ENCODE assay signal across 10 mouse cellular contexts in the genomic region with DNA sequence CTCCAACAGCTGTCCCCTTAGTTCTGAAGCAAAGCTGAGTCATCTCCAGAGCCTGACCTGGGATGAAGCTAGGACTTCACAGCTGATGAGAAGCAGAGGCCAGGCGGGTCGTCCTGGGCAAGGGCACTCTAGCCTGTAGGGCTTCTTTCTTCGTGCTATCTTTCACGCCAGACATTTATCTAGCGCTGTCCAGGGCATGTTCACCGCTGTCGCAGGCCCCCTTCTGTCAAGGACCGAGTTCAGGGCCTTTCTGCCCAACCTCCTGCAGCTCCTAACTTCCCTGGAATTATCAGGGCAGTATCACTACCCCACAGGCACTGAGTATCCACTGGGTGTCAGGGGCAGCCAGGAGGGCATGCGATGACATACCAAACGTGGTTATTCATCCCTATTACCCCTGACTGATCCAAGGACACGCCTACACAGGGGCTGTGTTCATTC. TPM values are rescaled to one million over a fixed set of nuclear protein-coding genes. Genes with fewer than 3 reads are reported as not detected.
A peak's percentile ranks its signal among the peaks of the same experiment; 100 is the strongest.
DNase-seq lines count a peak whose midpoint lies in the region; ATAC-seq and TF ChIP-seq lines count a peak whose summit lies in the region.
"Had no signal": no experiment of that assay in that cellular context is flagged by ENCODE, and none has a peak within 500 bp of the region (broad histone marks: within the 10 kb centered on the region; RNA-seq: fewer than 3 reads in every experiment).

No protein-coding gene starts in this region.

- peak overlapping the region; percentile 89 for H3K4me3 ChIP-seq in gastrocnemius, adult 2 months
- no peak overlapping the region for H3K4me3 ChIP-seq in neural tube, embryonic 12.5 days
- H3K4me3 ChIP-seq: hindbrain, embryonic 10.5 days had no signal

- peak overlapping the region; percentile 14; the same call in 1 of the 2 replicates for H3K4me2 ChIP-seq in neural tube, embryonic 12.5 days (replicated peaks)

- no peaks in the 10 kb centered on the region for H3K9me3 ChIP-seq in neural tube, embryonic 12.5 days
- H3K9me3 ChIP-seq: hindbrain, embryonic 10.5 days had no signal

- no peak for ATAC-seq in neural tube, embryonic 12.5 days (ENCODE audit: low FRiP score, low read depth)
- ATAC-seq in granulocyte monocyte progenitor cell, adult 5-6 weeks (replicated peaks; ENCODE audit: poor library complexity, severe bottlenecking) = no peak

- H3K9ac ChIP-seq in neural tube, embryonic 12.5 days = no peak overlapping the region

- WGBS in neural tube, embryonic 12.5 days = 82% methylated on average over 11 of the region's 11 CpGs

- intact Hi-C loops in gastrocnemius, adult 2 months (cut with DNase I) = loop anchor here (10.0 kb wide), 3 partner anchors 56 to 236 kb away; no protein-coding TSS in a partner anchor
- intact Hi-C loops in gastrocnemius, postnatal 14 days (cut with DNase I; ENCODE audit: low total_unique reads) = no loop called here

- H3K36me3 ChIP-seq in neural tube, embryonic 12.5 days = no peaks in the 10 kb centered on the region
- H3K36me3 ChIP-seq: hindbrain, embryonic 10.5 days had no signal

- no peak for DNase-seq in gastrocnemius, adult 2 months
- no peak for DNase-seq in gastrocnemius, postnatal 14 days
- no peak for DNase-seq in neural tube, embryonic 10.5 days (ENCODE audit: extremely low spot score, low spot score)
- peak; percentile 89 for DNase-seq in liver
- peak; percentile 23 for DNase-seq in yolk sac, embryonic 10.5 days (ENCODE audit: low spot score)
- no peak for DNase-seq in cerebellum, adult 18-20 months
- DNase-seq: lung, postnatal 10 days had no signal

- peak overlapping the region; percentile 97 for H3K27ac ChIP-seq in gastrocnemius, adult 2 months
- H3K27ac ChIP-seq in neural tube, embryonic 12.5 days = no peak overlapping the region
- H3K27ac ChIP-seq: hindbrain, embryonic 10.5 days had no signal

- no peaks in the 10 kb centered on the region; the same call in 1 of the 2 replicates for H3K27me3 ChIP-seq in neural tube, embryonic 12.5 days (replicated peaks)

- TF ChIP-seq CTCF in gastrocnemius, adult 2 months (IDR thresholded peaks at IDR 0.05) = no peak

- H3K4me1 ChIP-seq in neural tube, embryonic 12.5 days = peaks cover 11% of the 10 kb centered on the region

RNA-seq across cellular contexts. Expression of a gene that starts 4.1 kb away (rescaled TPM):
- 10 to 100 TPM; 38.0 to 47.7 TPM for total RNA-seq in gastrocnemius, adult 2 months (2021)
- total RNA-seq in gastrocnemius, postnatal 14 days (2021) = 10 to 100 TPM; 24.0 to 27.3 TPM
- polyA plus RNA-seq in neural tube, embryonic 12.5 days (2016; fragmentation: Nextera tagmentation; extraction: Ambion mirVana) = 34.5 and 39.2 TPM in 2 replicates
- 38.1 and 45.1 TPM in 2 replicates for total RNA-seq in granulocyte monocyte progenitor cell, adult 5-6 weeks (2014; fragmentation: Nextera tagmentation)
- total RNA-seq in granulocyte monocyte progenitor cell, adult 5-6 weeks (2017) = 80.7 and 88.2 TPM in 2 replicates

Comparison
In these comparisons a context has a peak if more than half of its experiments do, and no peak if none do; other contexts are left out.
1. DNase-seq: peak in liver (single experiment) and yolk sac, embryonic 10.5 days (single experiment); none in gastrocnemius, adult 2 months (single experiment), gastrocnemius, postnatal 14 days (single experiment), neural tube, embryonic 10.5 days (single experiment) and cerebellum, adult 18-20 months (0 of 2).